Mouse (Mus musculus) gastrocnemius, postnatal 4 days (tissue): ENCODE data around the gene Lingo1. TPM values are rescaled to one million over a fixed set of nuclear protein-coding genes. Genes with fewer than 3 reads are reported as not detected.

Experiments used
- DNase-seq, 2 experiments: peaks; one replicate each; pipeline ENCODE4 v3.0.0; 2021 to 2022; ENCODE audit warnings: low spot score in 2 of 2, mixed read lengths in 2 of 2
- total RNA-seq, 2 experiments: library from RNA; stranded (reverse); gene quantifications; 2 replicates each; pipeline ENCODE4 v1.2.3; 2021

Lingo1 gene
- total RNA-seq, 2 experiments from 2014 or later, result 3.2 TPM

GRCm38 (mm10) chr9:56608691-56609351 is 187.4 kb downstream of the Lingo1 start:
- DNase-seq, result no peak

GRCm38 (mm10) chr9:56606082-56606740 is 190.1 kb downstream of the Lingo1 start:
- DNase-seq, result no peak

- no peak for DNase-seq
Observed at GRCm38 (mm10) chr9:56605443-56605806, 190.8 kb downstream of the Lingo1 start.

GRCm38 (mm10) chr9:56604797-56605442 is 191.3 kb downstream of the Lingo1 start:
- DNase-seq, result no peak

GRCm38 (mm10) chr9:56600655-56601054 is 195.6 kb downstream of the Lingo1 start:
- no peak for DNase-seq

GRCm38 (mm10) chr9:56592639-56593038 is 203.6 kb downstream of the Lingo1 start:
- DNase-seq, result no peak

GRCm38 (mm10) chr9:56591248-56591888 is 204.9 kb downstream of the Lingo1 start:
- no peak for DNase-seq

- DNase-seq, result no peak
Observed at GRCm38 (mm10) chr9:56589762-56590161, 206.5 kb downstream of the Lingo1 start.

- DNase-seq, result no peak
Observed at GRCm38 (mm10) chr9:56584043-56584424, 212.2 kb downstream of the Lingo1 start.

- no peak for DNase-seq
Observed at GRCm38 (mm10) chr9:56583139-56584042, 212.9 kb downstream of the Lingo1 start.

- no peak for DNase-seq
Observed at GRCm38 (mm10) chr9:56582628-56583027, 213.6 kb downstream of the Lingo1 start.

- no peak for DNase-seq
Observed at GRCm38 (mm10) chr9:56581700-56582099, 214.6 kb downstream of the Lingo1 start.

GRCm38 (mm10) chr9:56581016-56581415 is 215.3 kb downstream of the Lingo1 start:
- DNase-seq, result no peak

GRCm38 (mm10) chr9:56580101-56580500 is 216.2 kb downstream of the Lingo1 start:
- no peak for DNase-seq

- DNase-seq, result no peak
Observed at GRCm38 (mm10) chr9:56577405-56577804, 218.9 kb downstream of the Lingo1 start.

GRCm38 (mm10) chr9:56572534-56573479 is 223.5 kb downstream of the Lingo1 start:
- DNase-seq, result no peak
